Mouse (Mus musculus): ENCODE results near the gene Unc79. TPM values are rescaled to one million over a fixed set of nuclear protein-coding genes. Genes with fewer than 3 reads are reported as not detected.

Unc79 gene
- polyA plus RNA-seq (2012; rRNA removed), result 1.8 and 2.2 TPM in 2 replicates

GRCm38 (mm10) chr12:102948778-102949394, at the start of gene Unc79:
Gene Unc79, plus strand, starts transcription at chr12:102948859.
- TF ChIP-seq CTCF (IDR thresholded peaks at IDR 0.05; ENCODE audit: insufficient read depth, low read length), result no peak
- DNase-seq, result peak; percentile 3
- WGBS, result 1% methylated on average over 48 of the region's 48 CpGs
- Histone ChIP-seq H3K4me1 (ENCODE audit: control insufficient read depth, insufficient read depth, low read length) (0 out of 2 replicates have a peak, but pooled peaks cover 2% of the 10 kb centered on the region), H3K4me3 (replicated peaks; ENCODE audit: extremely low read depth, low read depth, low read length) (peak within 1 kb of the TSS; percentile 24)

GRCm38 (mm10) chr12:102899091-102899490, 49.6 kb upstream of the Unc79 start, which contains the start of gene Cox8c:
Gene Cox8c, plus strand, starts transcription at chr12:102899316.
- H3K4me3 ChIP-seq (replicated peaks; ENCODE audit: extremely low read depth, low read depth, low read length), result no peak within 1 kb of the TSS
- TF ChIP-seq POLR2A (IDR thresholded peaks at IDR 0.05; ENCODE audit: borderline replicate concordance, extremely low read depth, low read depth, low read length) (no peak), CTCF (IDR thresholded peaks at IDR 0.05; ENCODE audit: insufficient read depth, low read length) (no peak)
- no peak for DNase-seq
- no peaks in the 10 kb centered on the region for H3K4me1 ChIP-seq (ENCODE audit: control insufficient read depth, insufficient read depth, low read length)
- 89% methylated on average over 17 of the region's 17 CpGs for WGBS

GRCm38 (mm10) chr12:102908191-102908590, 40.5 kb upstream of the Unc79 start:
- DNase-seq, result no peak
- no peaks in the 10 kb centered on the region for H3K4me1 ChIP-seq (ENCODE audit: control insufficient read depth, insufficient read depth, low read length)
- H3K4me3 ChIP-seq (replicated peaks; ENCODE audit: extremely low read depth, low read depth, low read length), result no peak overlapping the region
- WGBS, result 56% methylated on average over 3 of the region's 3 CpGs
- TF ChIP-seq POLR2A (IDR thresholded peaks at IDR 0.05; ENCODE audit: borderline replicate concordance, extremely low read depth, low read depth, low read length), result no peak
- TF ChIP-seq CTCF (IDR thresholded peaks at IDR 0.05; ENCODE audit: insufficient read depth, low read length), result no peak

GRCm38 (mm10) chr12:102916073-102916472, 32.6 kb upstream of the Unc79 start:
- WGBS, result 80% methylated on average over 2 of the region's 2 CpGs
- Histone ChIP-seq H3K4me1 (ENCODE audit: control insufficient read depth, insufficient read depth, low read length) (no peaks in the 10 kb centered on the region), H3K4me3 (replicated peaks; ENCODE audit: extremely low read depth, low read depth, low read length) (no peak overlapping the region)
- DNase-seq, result no peak
- no peak for TF ChIP-seq POLR2A (IDR thresholded peaks at IDR 0.05; ENCODE audit: borderline replicate concordance, extremely low read depth, low read depth, low read length)
- TF ChIP-seq CTCF (IDR thresholded peaks at IDR 0.05; ENCODE audit: insufficient read depth, low read length), result no peak

GRCm38 (mm10) chr12:102929764-102930163, 18.9 kb upstream of the Unc79 start:
- no peak for TF ChIP-seq POLR2A (IDR thresholded peaks at IDR 0.05; ENCODE audit: borderline replicate concordance, extremely low read depth, low read depth, low read length)
- no peak for TF ChIP-seq CTCF (IDR thresholded peaks at IDR 0.05; ENCODE audit: insufficient read depth, low read length)

GRCm38 (mm10) chr12:102930335-102930734, 18.3 kb upstream of the Unc79 start:
- no peak overlapping the region for H3K4me3 ChIP-seq (replicated peaks; ENCODE audit: extremely low read depth, low read depth, low read length)
- WGBS, result 57% methylated on average over 1 of the region's 1 CpGs
- DNase-seq, result no peak
- TF ChIP-seq POLR2A (IDR thresholded peaks at IDR 0.05; ENCODE audit: borderline replicate concordance, extremely low read depth, low read depth, low read length) (no peak), CTCF (IDR thresholded peaks at IDR 0.05; ENCODE audit: insufficient read depth, low read length) (no peak)
- H3K4me1 ChIP-seq (ENCODE audit: control insufficient read depth, insufficient read depth, low read length), result no peaks in the 10 kb centered on the region

More at GRCm38 (mm10) chr12:102929764-102930163, 18.9 kb upstream of the Unc79 start:
- no peak overlapping the region for H3K4me3 ChIP-seq (replicated peaks; ENCODE audit: extremely low read depth, low read depth, low read length)
- 57% methylated on average over 4 of the region's 4 CpGs for WGBS
- no peaks in the 10 kb centered on the region for H3K4me1 ChIP-seq (ENCODE audit: control insufficient read depth, insufficient read depth, low read length)
- no peak for DNase-seq

GRCm38 (mm10) chr12:102930789-102931188, 17.9 kb upstream of the Unc79 start:
- DNase-seq, result no peak
- Histone ChIP-seq H3K4me3 (replicated peaks; ENCODE audit: extremely low read depth, low read depth, low read length) (no peak overlapping the region), H3K4me1 (ENCODE audit: control insufficient read depth, insufficient read depth, low read length) (no peaks in the 10 kb centered on the region)
- TF ChIP-seq POLR2A (IDR thresholded peaks at IDR 0.05; ENCODE audit: borderline replicate concordance, extremely low read depth, low read depth, low read length) (no peak), CTCF (IDR thresholded peaks at IDR 0.05; ENCODE audit: insufficient read depth, low read length) (no peak)
- WGBS, result 65% methylated on average over 7 of the region's 7 CpGs

- no peak for TF ChIP-seq POLR2A (IDR thresholded peaks at IDR 0.05; ENCODE audit: borderline replicate concordance, extremely low read depth, low read depth, low read length)
- no peak for TF ChIP-seq CTCF (IDR thresholded peaks at IDR 0.05; ENCODE audit: insufficient read depth, low read length)
- DNase-seq, result no peak
- no peaks in the 10 kb centered on the region for H3K4me1 ChIP-seq (ENCODE audit: control insufficient read depth, insufficient read depth, low read length)
- WGBS, result 22% methylated on average over 1 of the region's 1 CpGs
- no peak overlapping the region for H3K4me3 ChIP-seq (replicated peaks; ENCODE audit: extremely low read depth, low read depth, low read length)
Observed at GRCm38 (mm10) chr12:102935892-102936291, 12.8 kb upstream of the Unc79 start.

- Histone ChIP-seq H3K4me1 (ENCODE audit: control insufficient read depth, insufficient read depth, low read length) (0 out of 2 replicates have a peak, but pooled peaks cover 2% of the 10 kb centered on the region), H3K4me3 (replicated peaks; ENCODE audit: extremely low read depth, low read depth, low read length) (no peak overlapping the region)
- no peak for DNase-seq
- TF ChIP-seq POLR2A (IDR thresholded peaks at IDR 0.05; ENCODE audit: borderline replicate concordance, extremely low read depth, low read depth, low read length) (no peak), CTCF (IDR thresholded peaks at IDR 0.05; ENCODE audit: insufficient read depth, low read length) (no peak)
- 70% methylated on average over 1 of the region's 1 CpGs for WGBS
Observed at GRCm38 (mm10) chr12:102945571-102945970, 3.1 kb upstream of the Unc79 start.

GRCm38 (mm10) chr12:102947826-102948225, 833 bp upstream of the Unc79 start:
- H3K4me3 ChIP-seq (replicated peaks; ENCODE audit: extremely low read depth, low read depth, low read length), result no peak overlapping the region
- DNase-seq, result no peak
- 21% methylated on average over 10 of the region's 10 CpGs for WGBS
- TF ChIP-seq POLR2A (IDR thresholded peaks at IDR 0.05; ENCODE audit: borderline replicate concordance, extremely low read depth, low read depth, low read length) (no peak), CTCF (IDR thresholded peaks at IDR 0.05; ENCODE audit: insufficient read depth, low read length) (no peak)
- H3K4me1 ChIP-seq (ENCODE audit: control insufficient read depth, insufficient read depth, low read length), result 0 out of 2 replicates have a peak, but pooled peaks cover 2% of the 10 kb centered on the region

All from lung, adult 2 months (tissue).